Mouse (Mus musculus) left cerebral cortex, postnatal 10 days (tissue): ENCODE results near the gene Zkscan6. TPM values are rescaled to one million over a fixed set of nuclear protein-coding genes. Genes with fewer than 3 reads are reported as not detected.
A peak's percentile ranks its signal among the peaks of the same experiment; 100 is the strongest.

ENCODE experiments used
- DNase-seq, 2 experiments: peaks; one replicate each; pipeline ENCODE4 v3.0.0; 2021 to 2022; ENCODE audit warnings: low spot score in 2 of 2, mixed read lengths in 1 of 2; ENCODE audit errors: extremely low spot score in 1 of 2
- intact Hi-C: fragments of 180-260 bp; cut with DNase I; formaldehyde crosslinking; loops from one replicate; pipeline ENCODE4 v1.15.1; 2025
- total RNA-seq, 2 experiments: library from RNA; stranded (reverse); gene quantifications; 2 replicates each; pipeline ENCODE4 v1.2.3; 2021

The Zkscan6 gene
- total RNA-seq, result 10 to 100 TPM; 11.5 to 12.9 TPM

DNA sequence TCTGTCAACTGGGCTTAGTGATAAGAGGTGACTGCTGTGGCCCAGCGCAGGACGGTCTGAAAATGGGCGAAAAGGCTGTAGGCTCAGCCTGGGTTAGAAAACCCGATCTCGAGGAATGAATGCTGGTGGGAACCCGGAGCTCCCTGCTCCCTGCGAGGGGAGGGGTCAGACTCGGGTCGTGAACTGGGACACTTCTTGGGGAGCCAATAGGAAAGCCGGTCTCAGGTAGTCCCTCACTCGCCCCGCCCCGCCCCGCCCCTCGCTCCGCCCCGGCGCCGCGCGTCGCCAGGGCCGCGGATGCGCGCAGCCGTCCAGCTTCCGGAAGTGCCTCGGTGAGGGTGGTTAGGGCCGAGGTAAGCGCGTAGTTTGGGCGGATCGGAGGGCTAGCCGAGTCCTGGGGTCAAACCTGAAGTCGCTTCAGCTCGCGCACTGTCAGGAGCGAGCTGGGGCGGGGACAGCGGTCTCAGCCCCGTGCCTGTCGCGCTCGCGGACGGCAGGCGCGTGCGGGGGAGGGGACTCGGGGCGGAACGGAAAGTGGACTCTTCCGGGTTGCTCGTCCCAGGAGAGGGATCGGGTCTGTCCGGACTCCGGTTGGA, at the start of gene Zkscan6:
TSS of gene Zkscan6 (plus strand) at position 267 of the 596 bp plus-strand sequence.
- intact Hi-C loops, result no loop called here
- peak; percentile 81 to 92 for DNase-seq

DNA sequence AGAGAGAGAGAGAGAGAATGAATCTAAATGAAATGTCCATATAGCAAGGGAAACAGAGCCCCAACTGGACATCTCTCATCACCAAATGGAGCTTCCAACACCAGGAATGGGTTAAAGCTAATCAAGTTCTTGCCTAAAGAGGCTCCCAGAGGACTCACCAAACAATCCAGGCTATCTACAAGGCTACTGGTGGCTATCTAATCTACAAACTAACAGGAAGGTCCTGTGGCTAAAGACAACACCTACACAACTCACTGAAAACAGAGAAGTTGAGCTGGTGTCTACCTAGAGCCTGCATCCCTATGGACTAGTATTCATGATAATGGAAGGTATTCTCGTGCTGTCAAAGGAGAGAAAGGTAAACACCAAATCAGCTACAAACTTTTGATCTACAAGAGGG, 47.6 kb upstream of the Zkscan6 start:
- intact Hi-C loops, result no loop called here
- DNase-seq, result no peak

DNA sequence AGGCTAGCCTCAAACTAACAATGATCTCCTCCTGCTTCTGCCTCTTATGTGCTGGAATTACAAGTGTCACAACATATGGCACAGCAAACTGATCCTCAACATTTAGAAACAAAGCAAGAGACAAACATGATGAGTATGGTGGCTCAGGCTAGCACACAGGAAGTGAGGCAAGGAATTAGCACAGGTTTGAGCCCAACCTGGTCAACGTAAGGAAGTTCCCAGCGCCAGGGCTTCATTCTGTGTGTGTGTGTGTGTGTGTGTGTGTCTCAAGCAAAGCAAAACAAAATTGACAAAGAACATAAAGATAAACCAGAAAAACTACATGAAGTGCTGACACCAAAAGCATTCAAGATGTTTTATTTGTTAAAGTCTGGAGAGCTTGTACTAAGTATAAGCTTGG, 46.1 kb upstream of the Zkscan6 start:
- intact Hi-C loops, result no loop called here
- DNase-seq, result no peak

DNA sequence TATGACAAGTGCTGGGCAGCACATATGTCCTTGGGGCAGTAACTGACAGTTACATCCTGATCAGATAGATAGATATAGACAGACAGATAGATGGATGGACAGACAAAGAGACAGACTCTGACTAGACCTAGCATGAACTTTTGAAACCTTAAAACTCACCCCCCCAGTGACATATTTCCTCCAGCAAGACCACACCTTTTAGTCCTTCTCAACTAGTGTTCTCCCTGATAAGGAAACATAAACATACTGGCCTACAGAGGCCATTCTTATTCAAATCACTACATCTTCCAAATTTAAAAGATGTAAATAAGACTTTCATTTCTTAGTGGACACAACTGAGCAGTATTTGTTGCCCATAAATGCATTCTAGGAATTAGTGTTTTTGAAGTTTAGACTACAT, 38.5 kb upstream of the Zkscan6 start:
- intact Hi-C loops, result no loop called here
- DNase-seq, result no peak

DNA sequence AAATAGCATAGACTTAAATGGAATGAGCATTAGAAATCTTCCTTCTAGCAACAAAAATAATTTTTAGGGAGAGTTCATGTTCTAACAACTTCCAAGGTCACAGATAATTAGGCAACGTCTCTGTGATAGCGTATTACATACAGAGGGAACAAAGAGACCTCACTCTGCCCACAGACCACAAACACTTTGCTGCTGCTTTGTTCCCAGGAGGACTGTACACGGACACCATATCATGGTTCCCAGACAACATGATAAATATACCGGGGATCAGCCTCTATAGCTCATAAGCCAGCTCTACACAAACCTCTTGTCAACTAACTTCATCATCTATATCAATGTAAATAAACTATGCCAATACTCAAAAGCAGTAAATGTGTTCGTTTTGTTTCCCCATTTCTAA, 37.0 kb upstream of the Zkscan6 start:
- DNase-seq, result no peak
- intact Hi-C loops, result no loop called here

DNA sequence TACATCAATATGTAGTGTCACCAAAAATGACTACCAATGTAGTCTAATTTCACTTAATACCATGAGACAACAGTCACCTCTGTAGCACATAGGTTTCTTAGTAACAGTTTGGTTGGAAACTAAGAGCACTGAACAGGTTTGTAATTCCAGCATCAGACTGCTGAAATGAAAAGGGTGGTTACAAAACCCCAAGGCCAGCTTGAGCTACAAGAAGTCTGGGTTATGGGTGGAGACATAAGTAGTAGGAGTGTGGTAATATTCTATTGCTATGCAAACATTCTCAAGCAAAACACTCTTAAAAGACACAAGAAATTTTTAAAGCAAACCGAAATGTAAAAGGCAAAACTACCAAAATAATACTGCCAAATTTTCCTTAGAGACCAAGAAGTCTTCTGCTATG, 35.4 kb upstream of the Zkscan6 start:
- DNase-seq, result no peak
- intact Hi-C loops, result no loop called here

DNA sequence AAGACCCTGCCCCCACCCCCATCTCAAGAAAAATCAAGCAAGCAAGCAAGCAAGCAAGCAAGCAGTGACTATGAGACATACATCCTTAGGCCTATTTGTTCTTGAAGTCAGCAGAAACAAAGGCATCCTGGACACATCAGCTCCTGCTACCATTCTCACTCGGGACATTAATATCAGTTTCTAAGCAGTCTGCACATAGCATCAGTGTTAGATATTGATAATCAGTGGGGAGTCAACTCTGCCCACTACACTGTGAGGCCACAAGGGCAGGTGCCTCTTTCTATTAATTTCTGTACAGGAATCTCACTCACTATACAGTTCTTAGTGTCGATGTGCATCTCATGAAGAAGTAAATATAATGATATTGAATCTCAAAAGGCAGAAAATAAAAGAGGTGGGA, 33.4 kb upstream of the Zkscan6 start:
- DNase-seq, result no peak
- intact Hi-C loops, result no loop called here

DNA sequence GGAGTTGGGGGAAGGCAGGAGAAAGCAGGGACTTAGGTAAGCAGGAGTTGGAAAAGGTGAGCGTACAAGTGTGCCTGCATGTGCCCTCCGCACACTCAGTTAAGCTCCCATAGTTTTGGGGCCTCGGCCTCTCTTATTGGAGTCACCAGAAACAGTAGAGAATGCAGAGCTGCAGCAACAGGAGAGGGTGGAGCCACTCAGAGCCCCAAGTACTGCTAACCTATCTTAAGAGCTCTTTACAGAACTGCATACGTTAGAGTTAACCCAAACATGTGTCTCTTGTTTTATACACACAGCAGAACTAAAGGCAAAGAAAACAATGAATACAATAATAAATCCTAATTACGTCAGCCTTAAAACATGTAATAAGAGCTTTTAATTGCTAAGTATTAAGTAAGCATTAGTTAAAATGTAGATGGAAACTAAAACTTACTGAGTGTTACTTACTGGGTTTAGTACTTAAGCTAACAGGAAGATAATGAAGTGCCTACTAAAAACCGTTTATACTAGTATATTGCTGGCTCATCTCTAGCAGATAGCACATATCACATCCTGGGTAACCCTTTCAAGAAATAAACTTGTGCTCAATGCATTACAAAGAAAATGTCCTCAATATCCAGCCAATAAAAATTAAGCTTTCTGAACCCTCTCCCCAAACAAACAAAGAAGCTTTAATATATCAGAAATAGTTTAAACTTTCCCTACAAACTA, 32.9 kb upstream of the Zkscan6 start:
- intact Hi-C loops, result no loop called here
- no peak for DNase-seq

DNA sequence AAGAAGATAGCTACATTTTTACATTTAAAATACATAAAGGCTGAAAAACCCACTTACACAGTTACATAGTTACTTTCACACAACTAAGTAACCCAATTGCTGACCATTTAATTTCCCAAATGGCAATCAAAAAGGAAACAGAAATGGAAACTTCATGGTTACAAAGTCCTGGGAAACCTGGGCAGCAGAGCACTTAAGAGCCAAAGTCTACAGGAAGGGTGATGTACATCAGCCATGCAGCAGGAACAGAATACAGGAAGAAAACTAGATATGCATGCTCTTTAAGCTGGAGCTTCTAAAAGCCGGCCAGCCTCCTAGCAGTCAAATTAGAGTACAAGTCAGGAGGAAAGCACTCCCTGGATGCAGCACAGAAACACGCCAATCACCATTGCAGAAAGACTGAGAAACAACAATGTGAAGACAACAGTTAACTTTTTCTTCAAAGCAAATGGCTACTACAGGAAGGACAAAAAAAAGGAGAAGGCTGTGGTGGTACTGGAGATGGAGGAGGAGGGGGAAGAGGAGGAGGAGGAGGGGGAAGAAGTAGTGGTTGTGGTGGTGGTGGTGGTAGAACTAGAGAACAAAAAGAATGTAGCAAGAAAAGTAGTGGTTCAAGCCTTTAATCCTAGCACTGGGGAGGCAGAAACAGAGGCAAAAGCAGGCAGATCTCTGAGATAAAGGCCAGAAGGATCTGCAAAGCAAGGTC, 29.9 kb upstream of the Zkscan6 start:
- intact Hi-C loops, result no loop called here
- DNase-seq, result no peak

DNA sequence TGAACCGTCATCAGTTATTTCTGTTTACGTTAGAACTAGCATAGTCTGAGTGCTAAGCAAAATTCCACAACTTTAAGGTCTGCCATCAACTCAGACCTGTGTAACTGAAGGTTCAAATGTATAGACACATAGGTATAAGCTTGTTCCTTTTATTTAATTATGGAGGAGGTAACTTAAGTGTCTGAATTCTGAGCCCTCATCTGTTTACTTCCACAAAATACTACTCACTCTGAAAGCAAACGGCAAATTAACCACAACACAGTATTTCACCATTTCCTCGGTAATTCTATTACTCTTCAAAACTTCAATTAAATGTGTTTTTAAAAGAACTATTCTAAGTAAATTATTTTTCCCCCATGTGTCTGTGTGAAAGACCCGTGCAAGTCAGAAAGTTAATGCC, 29.2 kb upstream of the Zkscan6 start:
- intact Hi-C loops, result no loop called here
- DNase-seq, result no peak

DNA sequence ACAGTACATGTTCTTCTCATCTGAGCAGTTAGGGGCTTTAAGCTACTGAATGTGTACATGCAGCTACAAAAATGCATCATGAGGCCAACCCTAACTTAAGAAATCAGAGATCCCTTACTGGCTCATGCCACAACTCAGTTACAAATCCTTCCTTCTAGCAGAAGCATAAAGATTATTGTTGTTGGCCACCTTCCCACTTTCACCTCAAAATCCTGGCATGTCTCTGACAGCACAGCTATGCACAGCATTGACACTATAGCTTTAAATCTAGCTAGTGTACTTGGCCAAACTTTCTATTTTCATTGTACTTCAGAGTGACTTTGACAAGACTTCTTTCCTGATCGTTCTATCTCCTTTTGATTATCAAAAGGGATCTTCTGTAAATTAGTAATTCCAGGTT, 27.9 kb upstream of the Zkscan6 start:
- intact Hi-C loops, result no loop called here
- DNase-seq, result no peak

DNA sequence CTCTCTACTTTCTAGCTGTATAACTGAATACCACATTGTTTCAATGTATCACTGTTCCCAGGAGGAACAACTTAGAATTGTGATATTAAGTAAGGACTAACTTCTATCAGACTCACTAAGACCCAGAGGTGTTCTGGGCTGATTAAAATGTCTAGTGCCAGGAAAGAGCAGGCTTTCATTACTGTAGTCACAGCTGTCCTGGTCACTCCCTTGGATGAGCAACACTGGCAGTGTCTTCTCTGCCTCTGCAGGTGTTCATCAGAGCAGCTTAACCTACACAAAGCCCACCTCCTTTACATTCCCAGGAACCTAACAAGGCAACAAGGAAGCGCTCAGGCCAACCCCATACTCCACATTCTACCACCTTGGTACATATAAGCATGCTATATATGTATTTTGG, 27.4 kb upstream of the Zkscan6 start:
- intact Hi-C loops, result no loop called here
- no peak for DNase-seq

DNA sequence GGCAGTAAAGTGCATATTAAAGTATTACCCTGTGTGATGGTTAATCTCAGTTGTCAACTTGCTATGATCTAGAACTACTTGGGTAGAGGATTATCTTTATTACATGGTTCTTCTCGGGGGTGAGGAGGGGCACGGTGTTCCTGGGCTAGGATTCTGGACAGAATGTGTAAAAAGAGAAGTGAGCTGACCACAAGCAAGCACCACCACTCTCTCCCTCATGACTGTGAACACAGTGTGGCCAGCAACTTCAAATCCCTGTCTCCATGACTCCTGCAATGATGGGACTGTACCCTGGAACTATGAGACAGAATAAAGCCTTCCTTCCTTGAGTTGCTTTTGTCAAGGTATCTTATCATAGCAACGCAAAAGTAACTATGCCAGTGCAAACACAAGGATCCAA, 25.4 kb upstream of the Zkscan6 start:
- intact Hi-C loops, result loop anchor here (10.0 kb wide), 1 partner anchor 67 kb away; no protein-coding TSS in a partner anchor

DNA sequence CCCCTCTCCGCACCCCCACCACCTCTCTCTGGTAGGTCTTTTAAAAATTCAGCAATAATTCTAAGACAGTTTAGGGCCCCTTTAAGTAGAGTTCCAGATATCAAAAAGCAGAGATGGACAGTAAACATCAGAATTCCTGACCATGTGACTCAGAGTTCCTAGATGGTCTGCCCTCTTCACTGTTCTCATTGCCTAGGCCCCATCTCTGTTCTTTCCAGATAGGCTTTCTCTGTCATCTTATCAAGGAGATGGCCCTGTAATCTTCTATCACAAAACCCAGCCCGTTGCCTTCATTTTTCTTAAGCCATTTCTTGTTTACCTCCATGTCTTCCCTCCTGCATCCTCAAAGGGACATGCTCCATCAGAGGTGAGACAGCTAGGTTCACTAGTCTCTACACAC, 20.8 kb upstream of the Zkscan6 start:
- no peak for DNase-seq
- intact Hi-C loops, result loop anchor here (10.0 kb wide), 1 partner anchor 71 kb away; no protein-coding TSS in a partner anchor

More for the DNA sequence above, 25.4 kb upstream of the Zkscan6 start:
- DNase-seq, result no peak

DNA sequence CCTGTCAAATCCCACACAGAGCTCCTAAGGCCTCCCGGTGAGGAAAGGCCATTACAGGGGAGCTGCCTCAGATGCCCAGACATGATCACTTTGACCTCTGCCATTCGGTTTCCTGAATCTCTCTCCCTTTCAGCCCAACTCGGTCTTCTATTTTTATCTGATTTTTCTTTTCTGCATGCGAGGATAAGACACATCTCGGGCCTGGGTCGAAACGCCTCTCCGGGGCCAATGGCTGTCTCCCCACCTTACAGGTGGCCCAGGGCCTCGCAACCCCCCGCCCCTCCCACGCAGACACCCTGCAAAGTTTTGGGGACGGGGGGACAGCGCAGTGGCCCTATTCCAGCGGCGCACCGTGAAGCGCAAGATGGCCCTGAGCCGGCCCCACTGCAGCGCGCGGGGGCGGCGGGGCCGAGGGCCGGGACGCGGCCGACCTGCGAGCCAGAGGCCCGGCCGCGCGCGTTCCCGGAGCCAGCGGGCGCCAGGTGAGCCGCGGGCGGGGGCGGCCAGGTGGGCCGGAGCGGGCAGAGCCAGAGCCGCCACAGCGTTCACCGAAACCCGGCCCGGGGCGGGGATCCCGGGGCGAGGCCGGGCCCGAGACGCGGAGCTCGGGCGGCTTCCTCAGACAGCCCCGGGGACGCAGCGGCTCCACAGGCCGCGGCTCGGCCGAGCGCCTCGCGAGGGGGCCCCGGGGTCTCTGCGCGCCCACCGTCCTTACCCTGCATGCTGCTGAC, 19.4 kb upstream of the Zkscan6 start:
- intact Hi-C loops, result loop anchor here (10.0 kb wide), 1 partner anchor 73 kb away; no protein-coding TSS in a partner anchor
- DNase-seq, result peak in 1 of 2 experiments; percentile 54

DNA sequence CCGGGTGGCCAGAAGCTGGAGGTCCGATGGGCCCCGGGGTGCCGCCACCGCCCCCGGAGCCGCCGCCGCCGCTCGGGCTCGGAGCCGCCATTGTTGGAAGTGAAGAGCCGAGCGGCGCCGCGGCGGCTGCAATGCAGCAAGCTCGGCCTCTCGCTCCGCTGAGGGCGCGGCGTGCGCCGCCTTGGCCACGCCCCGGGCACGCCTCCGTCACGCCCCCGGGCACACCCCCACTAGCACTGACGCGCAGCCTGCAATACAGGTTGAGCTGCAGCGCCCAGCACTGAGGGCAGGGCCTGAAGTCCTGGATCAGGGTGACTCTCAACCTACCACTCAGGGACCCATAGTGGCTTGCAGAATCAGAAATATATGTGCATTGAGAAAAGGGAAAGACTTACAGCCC, 18.8 kb upstream of the Zkscan6 start, which contains the start of gene Map2k4:
TSS of gene Map2k4 (minus strand) at position 144 of the 400 bp plus-strand sequence.
- peak; percentile 81 to 93 for DNase-seq
- intact Hi-C loops, result loop anchor here (10.0 kb wide), 1 partner anchor 73 kb away; no protein-coding TSS in a partner anchor

DNA sequence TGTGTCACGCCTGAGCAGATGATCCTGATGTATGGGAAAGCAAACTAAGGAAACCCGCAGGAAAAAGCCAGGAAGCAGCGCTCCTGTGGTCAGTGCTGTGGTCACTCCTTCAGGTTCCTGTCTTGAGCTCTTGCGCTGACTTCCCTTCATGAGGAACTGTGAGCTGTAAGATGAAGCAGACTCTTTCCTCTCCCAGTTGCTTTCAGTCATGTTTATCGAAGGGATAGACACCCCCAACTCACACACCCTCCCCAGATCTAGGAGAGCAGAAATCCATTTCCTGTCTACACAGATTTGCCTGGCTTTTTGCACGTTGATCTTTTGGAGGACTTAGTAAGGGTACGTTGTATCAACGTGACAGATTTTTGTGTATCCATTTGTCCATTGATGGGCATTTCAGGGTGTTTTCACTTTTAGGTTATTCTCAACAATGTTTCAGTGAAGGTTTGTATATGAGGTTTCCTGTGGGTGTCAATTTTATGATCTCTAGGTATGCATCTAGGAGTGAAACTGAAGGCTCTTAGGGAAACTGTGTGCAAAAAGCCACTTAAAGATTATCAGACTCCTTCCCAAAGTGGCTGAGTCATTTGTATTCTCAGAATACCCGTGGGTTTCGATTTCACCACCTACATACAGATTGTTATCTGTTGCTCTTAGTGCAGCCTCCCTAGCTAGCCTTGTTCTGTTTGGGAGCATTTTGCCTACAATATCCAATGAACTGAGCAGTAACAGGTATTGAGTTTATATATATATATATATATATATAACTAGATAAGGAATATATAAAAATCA, 12.4 kb upstream of the Zkscan6 start:
- no peak for DNase-seq
- intact Hi-C loops, result no loop called here

DNA sequence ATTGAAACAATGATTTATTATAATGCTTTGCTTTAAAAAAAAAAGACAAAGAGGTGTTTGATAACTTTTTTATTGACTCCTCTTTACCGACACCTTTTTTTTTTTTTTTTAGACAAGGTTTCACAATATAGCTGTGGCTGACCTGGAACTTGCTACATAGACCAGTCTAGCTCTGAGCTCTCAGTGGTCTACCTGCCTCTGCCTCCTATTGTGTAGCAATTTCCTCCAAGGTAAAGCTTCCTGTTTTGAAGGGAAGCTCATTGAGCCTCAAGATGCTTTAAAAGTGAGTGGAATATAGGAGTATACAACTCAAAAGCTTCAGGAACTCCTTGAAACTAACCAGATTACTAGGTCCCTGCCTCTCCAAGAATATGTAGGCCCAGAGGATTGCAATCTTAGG, 11.1 kb upstream of the Zkscan6 start:
- DNase-seq, result no peak
- intact Hi-C loops, result no loop called here
